In genomic region chr5:24530042-24530689, GRCm38 (mm10) we compare ENCODE assay signal across 1 mouse cellular context.
A peak's percentile ranks its signal among the peaks of the same experiment; 100 is the strongest.
TF ChIP-seq lines count a peak whose summit lies in the region.

No protein-coding gene starts in this region.

TF ChIP-seq in C2C12, 6 proteins besides CTCF, POLR2A, EP300 and RAD21:
- TF ChIP-seq MAX (IDR thresholded peaks at IDR 0.05) (peak; percentile 45), FOSL1 (IDR thresholded peaks at IDR 0.05; ENCODE audit: insufficient read depth, low read length, poor library complexity, severe bottlenecking) (no peak), MYOG (IDR thresholded peaks at IDR 0.05; ENCODE audit: control insufficient read depth, extremely low read depth, insufficient read length) (no peak), CEBPB (IDR thresholded peaks at IDR 0.05; ENCODE audit: low read depth) (no peak)
